Mouse (Mus musculus) C2C12 (cell line): ENCODE results near the gene Mthfsd.

Source experiments
- CEBPB ChIP-seq: IDR thresholded peaks from one replicate; pipeline ENCODE4 v1.6.1; 2011; ENCODE audit warnings: low read depth, mild to moderate bottlenecking, control low read depth, moderate library complexity
- CTCF ChIP-seq: IDR thresholded peaks from one replicate; pipeline ENCODE4 v1.5.1; 2011; ENCODE audit not compliant: control insufficient read depth, insufficient read depth, insufficient read length
- MYOG ChIP-seq: IDR thresholded peaks from one replicate; pipeline ENCODE4 v1.6.1; 2011; ENCODE audit not compliant: control insufficient read depth, insufficient read length; ENCODE audit errors: extremely low read depth

DNA sequence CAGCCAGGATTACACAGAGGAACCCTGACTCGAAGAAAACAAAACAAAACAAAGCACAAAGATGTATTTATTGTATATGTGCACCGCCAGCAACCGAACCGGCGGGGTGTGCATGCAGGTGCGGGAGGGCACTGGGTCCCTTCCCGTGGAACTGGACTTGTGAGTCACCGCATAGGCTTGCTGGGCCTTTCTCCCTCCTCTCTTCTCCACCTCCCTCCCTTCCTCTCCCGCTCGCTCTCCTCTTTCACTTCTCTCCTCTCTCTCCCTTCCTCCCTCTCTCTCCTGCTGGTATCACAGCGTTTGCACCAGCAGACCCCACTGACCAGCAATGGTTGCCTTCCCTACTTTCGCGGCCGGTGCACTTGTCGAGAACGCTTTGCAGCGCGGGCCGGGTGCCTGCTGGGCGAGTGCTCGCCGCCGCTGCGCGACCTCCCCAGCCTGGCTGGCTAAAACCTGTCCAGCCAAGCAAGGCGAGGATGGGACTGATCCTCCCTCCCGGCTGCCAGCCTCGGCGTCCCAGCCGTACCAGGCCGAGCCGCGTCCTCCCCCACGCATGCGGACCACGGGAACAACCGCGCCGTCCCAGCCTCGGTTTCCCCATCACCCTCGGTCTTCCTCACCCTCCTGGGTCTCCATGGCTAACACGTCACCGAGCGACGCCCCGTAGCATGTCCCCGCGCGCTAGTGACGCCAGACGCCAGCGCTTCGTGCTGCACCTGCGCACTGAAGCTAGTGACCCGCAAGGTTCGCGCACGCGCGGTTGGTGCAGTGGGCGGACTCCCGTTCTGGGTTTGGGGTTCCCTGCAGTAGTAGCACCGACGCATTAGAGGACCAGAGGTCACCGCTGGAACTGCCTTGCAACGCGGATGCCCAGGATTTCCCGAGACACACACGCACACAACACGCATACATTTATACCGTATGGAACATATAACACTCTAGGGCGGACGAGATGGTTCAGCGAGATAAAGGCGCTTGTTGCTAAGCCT lies at the start of gene Mthfsd:
- TF ChIP-seq CTCF (no peak), MYOG (no peak), CEBPB (no peak)
